Mouse (Mus musculus) limb, embryonic 11.5 days (tissue): Measurements from ENCODE around the gene Prkce. TPM values are rescaled to one million over a fixed set of nuclear protein-coding genes. Genes with fewer than 3 reads are reported as not detected.
A peak's percentile ranks its signal among the peaks of the same experiment; 100 is the strongest.

Experiments
- ATAC-seq: fragments of 200-750 bp; cut with Nextera tagmentation; 2 replicates; pipeline ENCODE4 v1.8.0; 2017; ENCODE audit warnings: low read depth; ENCODE audit not compliant: insufficient number of reproducible peaks, low FRiP score, low TSS enrichment
- DNase-seq: peaks from one replicate; pipeline ENCODE4 v3.0.0-alpha.2; 2015; ENCODE audit warnings: low spot score
- H3K27ac ChIP-seq: fragments of 300-500 bp; sonication (generic); replicated peaks from 2 replicates; pipeline ENCODE4 v1.5.1; 2014; ENCODE audit warnings: low read depth, mild to moderate bottlenecking, low read length
- H3K27me3 ChIP-seq: fragments of 300-500 bp; sonication (generic); 2 replicates; pipeline ENCODE4 v1.6.1; 2014; ENCODE audit warnings: mild to moderate bottlenecking, low read length, mixed read lengths; ENCODE audit not compliant: control insufficient read depth, insufficient read depth
- H3K36me3 ChIP-seq: fragments of 300-500 bp; sonication (generic); 2 replicates; pipeline ENCODE4 v1.6.1; 2014; ENCODE audit warnings: mild to moderate bottlenecking, low read length, moderate library complexity, mixed read lengths; ENCODE audit not compliant: control insufficient read depth, insufficient read depth
- H3K4me1 ChIP-seq: fragments of 300-500 bp; sonication (generic); 2 replicates; pipeline ENCODE4 v1.6.1; 2014; ENCODE audit warnings: low read length, mixed read lengths; ENCODE audit not compliant: control insufficient read depth, insufficient read depth
- H3K4me2 ChIP-seq: fragments of 300-500 bp; sonication (generic); 2 replicates; pipeline ENCODE4 v1.6.1; 2014; ENCODE audit warnings: low read depth, mild to moderate bottlenecking, moderate library complexity; ENCODE audit not compliant: severe bottlenecking
- H3K4me3 ChIP-seq: fragments of 300-500 bp; sonication (generic); 2 replicates; pipeline ENCODE4 v1.5.1; 2014; ENCODE audit warnings: low read depth, low read length
- H3K9ac ChIP-seq: fragments of 300-500 bp; sonication (generic); 2 replicates; pipeline ENCODE4 v1.6.1; 2014; ENCODE audit warnings: mild to moderate bottlenecking, low read length
- H3K9me3 ChIP-seq: fragments of 300-500 bp; sonication (generic); 2 replicates; pipeline ENCODE4 v1.6.1; 2016; ENCODE audit warnings: low read length; ENCODE audit not compliant: control insufficient read depth
- WGBS: fragments of 180-500 bp; shearing (Covaris S2); extraction: QIAGEN DNeasy Blood & Tissue Kit; methylation state at CpG from one replicate; pipeline ENCODE4 v1.1.7; 2014; 5-methylcytosine and 5-hydroxymethylcytosine counted together
- polyA plus RNA-seq: library from polyadenylated mRNA; unstranded; fragments of >200 nt; fragmentation: Nextera tagmentation; extraction: Ambion mirVana; gene quantifications from 2 replicates; pipeline ENCODE4 v1.2.1, GENCODE M21; 2014

The Prkce gene
- polyA plus RNA-seq, 1 experiment from 2014 or later, result 5.1 TPM

GRCm38 (mm10) chr17:86145079-86145951 lies 22.3 kb upstream of the Prkce start, which contains the start of gene Srbd1:
Srbd1 (minus strand) TSS chr17:86145175.
- Histone ChIP-seq H3K27ac (no peak within 1 kb of the TSS), H3K4me1 (peaks cover 2% of the 10 kb centered on the region; the same call in 1 of the 2 replicates)
- WGBS, result 4% methylated on average over 26 of the region's 45 CpGs

GRCm38 (mm10) chr17:86149726-86150125 lies 17.9 kb upstream of the Prkce start:
- H3K27me3 ChIP-seq, result no peaks in the 10 kb centered on the region
- WGBS, result 100% methylated on average over 1 of the region's 1 CpGs
- no peak for DNase-seq
- H3K9me3 ChIP-seq, result no peaks in the 10 kb centered on the region
- no peaks in the 10 kb centered on the region for H3K4me1 ChIP-seq
- H3K27ac ChIP-seq, result no peak overlapping the region
- no peak overlapping the region for H3K4me2 ChIP-seq
- H3K36me3 ChIP-seq, result no peaks in the 10 kb centered on the region
- ATAC-seq, result no peak
- no peak overlapping the region for H3K9ac ChIP-seq
- H3K4me3 ChIP-seq, result no peak overlapping the region

More at GRCm38 (mm10) chr17:86145079-86145951, 22.3 kb upstream of the Prkce start, which contains the start of gene Srbd1:
- Histone ChIP-seq H3K9ac (peak within 1 kb of the TSS; percentile 77), H3K9me3 (no peaks in the 10 kb centered on the region), H3K4me3 (peak within 1 kb of the TSS; percentile 83), H3K4me2 (peak within 1 kb of the TSS; percentile 98), H3K36me3 (no peaks in the 10 kb centered on the region), H3K27me3 (no peaks in the 10 kb centered on the region)
- DNase-seq (peak; percentile 94), ATAC-seq (peak; percentile 94)

GRCm38 (mm10) chr17:86150867-86151348 lies 16.7 kb upstream of the Prkce start:
- 15% methylated on average over 5 of the region's 5 CpGs for WGBS
- Histone ChIP-seq H3K36me3 (no peaks in the 10 kb centered on the region), H3K27me3 (no peaks in the 10 kb centered on the region), H3K4me1 (no peaks in the 10 kb centered on the region), H3K4me2 (no peak overlapping the region), H3K9me3 (no peaks in the 10 kb centered on the region), H3K9ac (no peak overlapping the region), H3K27ac (no peak overlapping the region), H3K4me3 (no peak overlapping the region)
- peak; percentile 74 for DNase-seq
- ATAC-seq, result peak; percentile 73

- no peak overlapping the region for H3K4me2 ChIP-seq
- H3K9ac ChIP-seq, result no peak overlapping the region
- no peak overlapping the region for H3K4me3 ChIP-seq
- H3K36me3 ChIP-seq, result no peaks in the 10 kb centered on the region
- H3K4me1 ChIP-seq, result no peaks in the 10 kb centered on the region
- no peak for ATAC-seq
- H3K27me3 ChIP-seq, result no peaks in the 10 kb centered on the region
- DNase-seq, result no peak
- no peaks in the 10 kb centered on the region for H3K9me3 ChIP-seq
- WGBS, result 85% methylated on average over 6 of the region's 6 CpGs
- no peak overlapping the region for H3K27ac ChIP-seq
Observed at GRCm38 (mm10) chr17:86156999-86157398, 10.6 kb upstream of the Prkce start.

- Histone ChIP-seq H3K4me1 (peaks cover 6% of the 10 kb centered on the region), H3K9me3 (no peaks in the 10 kb centered on the region), H3K27me3 (no peaks in the 10 kb centered on the region), H3K9ac (no peak overlapping the region), H3K4me3 (no peak overlapping the region), H3K27ac (no peak overlapping the region), H3K36me3 (no peaks in the 10 kb centered on the region), H3K4me2 (no peak overlapping the region)
- ATAC-seq, result no peak
- WGBS, result 61% methylated on average over 15 of the region's 15 CpGs
- peak; percentile 35 for DNase-seq
Observed at GRCm38 (mm10) chr17:86162672-86163071, 4.9 kb upstream of the Prkce start.

- no peak overlapping the region for H3K4me2 ChIP-seq
- WGBS, result 85% methylated on average over 7 of the region's 7 CpGs
Observed at GRCm38 (mm10) chr17:86164416-86164815, 3.2 kb upstream of the Prkce start.

GRCm38 (mm10) chr17:86166051-86166566 lies 1.5 kb upstream of the Prkce start:
- DNase-seq (peak; percentile 36), ATAC-seq (no peak)
- Histone ChIP-seq H3K4me3 (peak overlapping the region; percentile 68), H3K27me3 (no peaks in the 10 kb centered on the region), H3K9me3 (no peaks in the 10 kb centered on the region), H3K9ac (peak overlapping the region; percentile 85), H3K4me2 (peak overlapping the region; percentile 96), H3K4me1 (peaks cover 20% of the 10 kb centered on the region), H3K27ac (peak overlapping the region; percentile 95), H3K36me3 (no peaks in the 10 kb centered on the region)
- 2% methylated on average over 19 of the region's 19 CpGs for WGBS

More at GRCm38 (mm10) chr17:86164416-86164815, 3.2 kb upstream of the Prkce start:
- ATAC-seq (no peak), DNase-seq (no peak)
- Histone ChIP-seq H3K27ac (no peak overlapping the region), H3K9me3 (no peaks in the 10 kb centered on the region), H3K4me1 (peaks cover 12% of the 10 kb centered on the region), H3K27me3 (no peaks in the 10 kb centered on the region), H3K9ac (no peak overlapping the region), H3K4me3 (no peak overlapping the region), H3K36me3 (no peaks in the 10 kb centered on the region)

GRCm38 (mm10) chr17:86166567-86167319 lies 842 bp upstream of the Prkce start:
- Histone ChIP-seq H3K4me1 (peaks cover 20% of the 10 kb centered on the region), H3K36me3 (no peaks in the 10 kb centered on the region), H3K4me3 (peak overlapping the region; percentile 68), H3K27ac (peak overlapping the region; percentile 95), H3K9me3 (no peaks in the 10 kb centered on the region), H3K4me2 (peak overlapping the region; percentile 96), H3K9ac (peak overlapping the region; percentile 85), H3K27me3 (no peaks in the 10 kb centered on the region)
- ATAC-seq, result peak; percentile 67; the same call in 1 of the 2 replicates
- under 1% methylated on average over 46 of the region's 46 CpGs for whole genome bisulfite sequencing
- peak; percentile 81 for DNase-seq
